Mouse (Mus musculus): Measurements from ENCODE around the gene Igf1r.

GRCm38 (mm10) chr7:68189691-68190456, 237.2 kb downstream of the Igf1r start:
- TF ChIP-seq CTCF (IDR thresholded peaks at IDR 0.05; ENCODE audit: low read depth) (0 out of 2 replicates have a peak, but pooled peaks have one; percentile 12), EP300 (IDR thresholded peaks at IDR 0.05; ENCODE audit: low read depth) (no peak)

Measured in liver, postnatal 0 days (tissue).